ENCODE assay signal across 8 mouse cellular contexts in genomic region chr6:128399421-128400185, GRCm38 (mm10). TPM values are rescaled to one million over a fixed set of nuclear protein-coding genes. Genes with fewer than 3 reads are reported as not detected.
DNase-seq lines count a peak whose midpoint lies in the region; ATAC-seq and TF ChIP-seq lines count a peak whose summit lies in the region.

No protein-coding gene starts in this region.

- 48% methylated on average over 21 of the region's 21 CpGs for WGBS in heart, embryonic 11.5 days (ENCODE audit: insufficient replicate concordance)
- 26% methylated on average over 21 of the region's 21 CpGs for WGBS in small intestine, adult 2 months

- intact Hi-C loops in heart, postnatal 10 days (cut with DNase I) = no loop called here

- H3K9ac ChIP-seq in heart, embryonic 11.5 days (ENCODE audit: low read depth, low read length) = peak overlapping the region; percentile 66

- no peak; the same call in 1 of the 2 replicates for ATAC-seq in heart, embryonic 11.5 days (replicated peaks; ENCODE audit: insufficient number of reproducible peaks, low FRiP score, low TSS enrichment)

- peaks cover 6% of the 10 kb centered on the region; the same call in 1 of the 2 replicates for H3K4me1 ChIP-seq in heart, embryonic 11.5 days (ENCODE audit: control insufficient read depth, insufficient read depth, low read length)
- H3K4me1 ChIP-seq in small intestine, adult 2 months (ENCODE audit: control insufficient read depth, insufficient read depth, insufficient read length, low read length) = peaks cover 4% of the 10 kb centered on the region; the same call in 1 of the 2 replicates

- no peaks in the 10 kb centered on the region for H3K27me3 ChIP-seq in heart, embryonic 11.5 days (ENCODE audit: control insufficient read depth, insufficient read depth, low read length)
- no peaks in the 10 kb centered on the region; the same call in 1 of the 2 replicates for H3K27me3 ChIP-seq in small intestine, adult 2 months (ENCODE audit: control insufficient read depth, insufficient read depth, low read length)

- no peaks in the 10 kb centered on the region for H3K36me3 ChIP-seq in heart, embryonic 11.5 days (ENCODE audit: control insufficient read depth, insufficient read depth, low read length)
- no peaks in the 10 kb centered on the region for H3K36me3 ChIP-seq in small intestine, adult 2 months (ENCODE audit: control insufficient read depth, insufficient read depth, low read length)

- H3K27ac ChIP-seq in heart, embryonic 11.5 days (ENCODE audit: low read depth, low read length) = no peak overlapping the region; the same call in 1 of the 2 replicates
- peak overlapping the region; percentile 90 for H3K27ac ChIP-seq in layer of hippocampus, adult 2 months
- H3K27ac ChIP-seq in small intestine, adult 2 months (ENCODE audit: insufficient read depth, low read depth, low read length) = no peak overlapping the region

- no peaks in the 10 kb centered on the region for H3K9me3 ChIP-seq in heart, embryonic 11.5 days (replicated peaks; ENCODE audit: control insufficient read depth, low read length)

- no peak for DNase-seq in heart, adult 8-10 months (ENCODE audit: low spot score)
- DNase-seq in cerebellum, postnatal 14 days = peak; percentile 75 to 85
- DNase-seq in heart, postnatal 10 days = peak; percentile 37 to 49
- DNase-seq in layer of hippocampus, adult 2 months (ENCODE audit: low spot score in 2 of 2) = peak in 1 of 2 experiments; percentile 49
- DNase-seq in mesoderm, embryonic 11.5 days (ENCODE audit: low read depth, low spot score) = peak; percentile 32
- DNase-seq in thymus, postnatal 0 days (ENCODE audit: low spot score) = no peak

- TF ChIP-seq CTCF in layer of hippocampus, adult 2 months (conservative IDR thresholded peaks at IDR 0.05) = no peak
- no peak for TF ChIP-seq CTCF in small intestine, adult 2 months (IDR thresholded peaks at IDR 0.05; ENCODE audit: extremely low read depth, insufficient read length, insufficient replicate concordance, low read depth, low read length)

- no peak for TF ChIP-seq POLR2A in small intestine, adult 2 months (IDR thresholded peaks at IDR 0.05; ENCODE audit: low read depth, low read length)

- peak overlapping the region; percentile 57 for H3K4me2 ChIP-seq in heart, embryonic 11.5 days

- H3K4me3 ChIP-seq in heart, embryonic 11.5 days (ENCODE audit: low read depth, low read length) = peak overlapping the region; percentile 23
- peak overlapping the region; percentile 60 for H3K4me3 ChIP-seq in layer of hippocampus, adult 2 months
- peak overlapping the region; percentile 40 for H3K4me3 ChIP-seq in small intestine, adult 2 months (ENCODE audit: low read depth, low read length)

RNA-seq across cellular contexts. Expression of gene Nrip2, which starts 0.5 kb away (rescaled TPM):
- 1.9 TPM in 2 replicates for polyA plus RNA-seq in heart, embryonic 11.5 days (2014; fragmentation: Nextera tagmentation; extraction: Ambion mirVana)
- total RNA-seq in heart, adult 8-10 months (2022) = 1 to 10 TPM; 1.1 to 1.8 (median 1.3) TPM
- total RNA-seq in heart, postnatal 10 days (2021) = 1 to 10 TPM; 3.6 TPM
- 10 to 100 TPM; 18.4 to 20.3 TPM for total RNA-seq in layer of hippocampus, adult 2 months (2021)
- 0.49 and 0.63 TPM in 2 replicates for polyA plus RNA-seq in small intestine, adult 2 months (2012; rRNA removed)
- polyA plus RNA-seq in thymus, postnatal 0 days (2015; fragmentation: Nextera tagmentation; extraction: Ambion mirVana) = 4.8 and 5.6 TPM in 2 replicates

RNA-seq across cellular contexts. Expression of gene Gm44596, which starts 24.3 kb away (rescaled TPM):
- polyA plus RNA-seq in heart, embryonic 11.5 days (2014; fragmentation: Nextera tagmentation; extraction: Ambion mirVana) = not detected in 2 replicates
- not detected for total RNA-seq in heart, adult 8-10 months (2022)
- total RNA-seq in heart, postnatal 10 days (2021) = not detected
- total RNA-seq in layer of hippocampus, adult 2 months (2021) = not detected
- polyA plus RNA-seq in small intestine, adult 2 months (2012; rRNA removed) = not detected in 2 replicates
- not detected in 2 replicates for polyA plus RNA-seq in thymus, postnatal 0 days (2015; fragmentation: Nextera tagmentation; extraction: Ambion mirVana)

RNA-seq across cellular contexts. Expression of gene Tex52, which starts 24.3 kb away (rescaled TPM):
- polyA plus RNA-seq in heart, embryonic 11.5 days (2014; fragmentation: Nextera tagmentation; extraction: Ambion mirVana) = 0.21 and 0.42 TPM in 2 replicates
- not detected for total RNA-seq in heart, adult 8-10 months (2022)
- total RNA-seq in heart, postnatal 10 days (2021) = not detected
- total RNA-seq in layer of hippocampus, adult 2 months (2021) = 1 to 10 TPM; 1.3 to 1.5 TPM
- not detected in 2 replicates for polyA plus RNA-seq in small intestine, adult 2 months (2012; rRNA removed)
- polyA plus RNA-seq in thymus, postnatal 0 days (2015; fragmentation: Nextera tagmentation; extraction: Ambion mirVana) = 0.26 and 0.57 TPM in 2 replicates

RNA-seq across cellular contexts. Expression of gene Itfg2, which starts 25.1 kb away (rescaled TPM):
- 25.8 and 26.3 TPM in 2 replicates for polyA plus RNA-seq in heart, embryonic 11.5 days (2014; fragmentation: Nextera tagmentation; extraction: Ambion mirVana)
- total RNA-seq in heart, adult 8-10 months (2022) = 10 to 100 TPM; 16.0 to 20.0 (median 16.9) TPM
- 10 to 100 TPM; 21.5 to 30.8 TPM for total RNA-seq in heart, postnatal 10 days (2021)
- 10 to 100 TPM; 23.8 to 28.6 TPM for total RNA-seq in layer of hippocampus, adult 2 months (2021)
- polyA plus RNA-seq in small intestine, adult 2 months (2012; rRNA removed) = 16.1 and 16.2 TPM in 2 replicates
- polyA plus RNA-seq in thymus, postnatal 0 days (2015; fragmentation: Nextera tagmentation; extraction: Ambion mirVana) = 20.2 and 23.0 TPM in 2 replicates

RNA-seq across cellular contexts. Expression of gene Foxm1, which starts 36.8 kb away (rescaled TPM):
- 23.1 and 26.1 TPM in 2 replicates for polyA plus RNA-seq in heart, embryonic 11.5 days (2014; fragmentation: Nextera tagmentation; extraction: Ambion mirVana)
- under 1 TPM; 0.25 to 0.76 (median 0.49) TPM for total RNA-seq in heart, adult 8-10 months (2022)
- 10 to 100 TPM; 10.4 to 14.1 TPM for total RNA-seq in heart, postnatal 10 days (2021)
- 1 to 10 TPM; 1.8 to 3.5 TPM for total RNA-seq in layer of hippocampus, adult 2 months (2021)
- polyA plus RNA-seq in small intestine, adult 2 months (2012; rRNA removed) = 6.3 and 11.3 TPM in 2 replicates
- polyA plus RNA-seq in thymus, postnatal 0 days (2015; fragmentation: Nextera tagmentation; extraction: Ambion mirVana) = 22.0 and 23.9 TPM in 2 replicates

Comparison
In these comparisons a context has a peak if more than half of its experiments do, and no peak if none do; other contexts are left out.
1. DNase-seq: peak in cerebellum, postnatal 14 days (2 of 2), heart, postnatal 10 days (2 of 2) and mesoderm, embryonic 11.5 days (single experiment); none in heart, adult 8-10 months (single experiment) and thymus, postnatal 0 days (single experiment).
2. RNA of gene Nrip2, which starts 0.5 kb away (total RNA-seq): 18.4 to 20.3 TPM in layer of hippocampus, adult 2 months; 3.6 TPM in heart, postnatal 10 days and 1.1 to 1.8 TPM in heart, adult 8-10 months; every median in the first group is over 4 times any median in the second.
3. Peak in every context shown above with its lines, with median percentiles within 50 percentile points of each other: H3K4me3 ChIP-seq.